Mouse (Mus musculus) midbrain, postnatal 0 days (tissue): Measurements from ENCODE around the gene Pdgfra. TPM values are rescaled to one million over a fixed set of nuclear protein-coding genes. Genes with fewer than 3 reads are reported as not detected.

Source experiments
- ATAC-seq: fragments of 200-750 bp; cut with Nextera tagmentation; 2 replicates; pipeline ENCODE4 v1.8.0; 2017; ENCODE audit warnings: moderate number of reproducible peaks, mild to moderate bottlenecking, moderate TSS enrichment, moderate library complexity; ENCODE audit not compliant: low FRiP score
- DNase-seq: peaks from one replicate; pipeline ENCODE4 v3.0.0-alpha.2; 2015; ENCODE audit warnings: low spot score
- H3K27ac ChIP-seq: fragments of 300-500 bp; sonication (generic); 2 replicates; pipeline ENCODE4 v1.5.1; 2014; ENCODE audit warnings: low read depth, mild to moderate bottlenecking, low read length, mixed read lengths
- H3K27me3 ChIP-seq: fragments of 300-500 bp; sonication (generic); 2 replicates; pipeline ENCODE4 v1.6.1; 2014; ENCODE audit warnings: low read length, control low read depth, mixed read lengths; ENCODE audit not compliant: insufficient read depth
- H3K36me3 ChIP-seq: fragments of 300-500 bp; sonication (generic); 2 replicates; pipeline ENCODE4 v1.6.1; 2014; ENCODE audit warnings: low read length, control low read depth, mixed read lengths; ENCODE audit not compliant: insufficient read depth
- H3K4me1 ChIP-seq: fragments of 300-500 bp; sonication (generic); 2 replicates; pipeline ENCODE4 v1.6.1; 2014; ENCODE audit warnings: mild to moderate bottlenecking, control low read depth, antibody characterized with exemption, low read length, mixed read lengths; ENCODE audit not compliant: insufficient read depth
- H3K4me2 ChIP-seq: fragments of 300-500 bp; sonication (generic); 2 replicates; pipeline ENCODE4 v1.6.1; 2014; ENCODE audit warnings: low read depth, mild to moderate bottlenecking, low read length, mixed read lengths; ENCODE audit not compliant: poor library complexity, severe bottlenecking
- H3K4me3 ChIP-seq: fragments of 300-500 bp; sonication (generic); 2 replicates; pipeline ENCODE4 v1.5.1; 2014; ENCODE audit warnings: low read depth, mild to moderate bottlenecking, low read length, moderate library complexity
- H3K9ac ChIP-seq: fragments of 300-500 bp; sonication (generic); replicated peaks from 2 replicates; pipeline ENCODE4 v1.6.1; 2014; ENCODE audit warnings: mild to moderate bottlenecking, low read length, moderate library complexity, mixed read lengths; ENCODE audit not compliant: poor library complexity, severe bottlenecking
- H3K9me3 ChIP-seq: fragments of 300-500 bp; sonication (generic); 2 replicates; pipeline ENCODE4 v1.6.1; 2016; ENCODE audit warnings: low read length, control low read depth
- CTCF ChIP-seq: IDR thresholded peaks from 2 replicates; pipeline ENCODE4 v1.5.1; 2016; ENCODE audit warnings: antibody characterized with exemption, mild to moderate bottlenecking
- WGBS: fragments of 180-500 bp; shearing (Covaris S2); extraction: QIAGEN DNeasy Blood & Tissue Kit; methylation state at CpG from one replicate; pipeline ENCODE4 v1.1.7; 2014; 5-methylcytosine and 5-hydroxymethylcytosine counted together
- polyA plus RNA-seq: library from polyadenylated mRNA; unstranded; fragments of >200 nt; fragmentation: Nextera tagmentation; extraction: Ambion mirVana; gene quantifications from 2 replicates; pipeline ENCODE4 v1.2.1, GENCODE M21; 2015
- total RNA-seq: library from RNA; depleted of rRNA; stranded (reverse); fragments of >200 nt; gene quantifications from 2 replicates; pipeline ENCODE4 v1.2.3, GENCODE M21; 2014

Gene Pdgfra
- total and polyA plus RNA-seq, 2 experiments from 2014 or later, result 16.7 to 58.8 TPM

DNA sequence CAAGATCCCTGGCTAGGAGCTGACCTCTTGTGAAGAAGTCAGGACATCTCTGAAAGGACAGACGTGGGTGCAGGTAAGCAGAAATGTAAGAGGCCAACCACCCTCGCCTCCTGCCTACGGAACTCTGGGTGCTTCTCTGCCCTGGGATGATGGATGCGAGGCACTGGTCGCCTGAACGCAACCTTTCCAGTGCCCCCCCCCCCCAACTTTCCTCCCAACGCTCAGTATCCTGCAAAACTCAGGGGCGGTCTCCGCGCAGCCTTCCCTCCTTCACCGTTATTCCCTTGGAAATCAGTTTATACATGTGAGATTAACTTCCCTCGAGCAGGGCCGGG is 1.5 kb downstream of the Pdgfra start:
- H3K4me2 ChIP-seq, result peak overlapping the region; percentile 13
- WGBS, result under 1% methylated on average over 13 of the region's 13 CpGs
- H3K9me3 ChIP-seq, result no peaks in the 10 kb centered on the region

DNA sequence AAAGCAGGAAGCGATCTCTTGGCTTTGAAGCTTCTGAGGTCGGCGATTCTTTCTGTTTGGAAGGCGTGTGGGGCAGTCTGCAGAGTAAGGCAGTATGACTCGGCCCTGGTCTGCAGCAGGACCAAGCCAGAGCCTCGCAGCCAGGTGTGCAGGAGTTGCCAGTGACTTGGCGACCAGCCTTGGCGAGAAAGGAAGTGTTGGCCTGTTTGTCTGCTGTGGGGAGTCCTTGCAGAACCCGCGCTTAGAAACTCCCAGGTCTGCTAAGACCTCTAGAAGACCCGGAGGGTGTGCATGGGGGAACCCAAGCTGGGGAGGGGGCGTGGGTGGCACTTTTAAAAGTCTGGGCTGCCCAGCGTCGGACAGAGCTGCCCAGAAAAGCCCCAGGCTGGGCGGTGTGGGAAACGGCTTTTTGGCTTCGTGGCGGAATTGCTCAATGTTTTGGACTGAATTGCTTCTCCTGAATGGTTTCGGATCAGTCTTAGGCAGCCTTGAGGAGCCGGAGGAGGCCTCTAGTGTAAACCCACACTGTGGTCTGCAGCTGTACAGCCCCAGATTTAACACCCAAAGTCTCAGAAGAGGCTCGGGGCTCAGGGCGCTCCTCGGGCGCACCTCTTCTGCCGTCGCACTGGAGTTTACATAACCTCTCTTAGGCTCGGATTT is 2.0 kb downstream of the Pdgfra start:
- H3K4me3 ChIP-seq, result peak overlapping the region; percentile 30
- peak overlapping the region; percentile 13; the same call in 1 of the 2 replicates for H3K4me2 ChIP-seq
- 2% methylated on average over 27 of the region's 27 CpGs for WGBS
- peaks cover 38% of the 10 kb centered on the region for H3K27me3 ChIP-seq
- peaks cover 3% of the 10 kb centered on the region; the same call in 1 of the 2 replicates for H3K4me1 ChIP-seq
- H3K9ac ChIP-seq, result peak overlapping the region; percentile 24; the same call in 1 of the 2 replicates
- peak overlapping the region; percentile 6; the same call in 1 of the 2 replicates for H3K27ac ChIP-seq
- H3K9me3 ChIP-seq, result no peaks in the 10 kb centered on the region
- H3K36me3 ChIP-seq, result no peaks in the 10 kb centered on the region
- ATAC-seq (no peak), DNase-seq (no peak)
- TF ChIP-seq CTCF, result no peak

More for the DNA sequence above, 1.5 kb downstream of the Pdgfra start:
- Histone ChIP-seq H3K4me1 (peaks cover 3% of the 10 kb centered on the region; the same call in 1 of the 2 replicates), H3K9ac (no peak overlapping the region; the same call in none of the 2 replicates), H3K27me3 (peaks cover 35% of the 10 kb centered on the region), H3K27ac (peak overlapping the region; percentile 6; the same call in 1 of the 2 replicates), H3K36me3 (no peaks in the 10 kb centered on the region), H3K4me3 (peak overlapping the region; percentile 30)
- DNase-seq (no peak), ATAC-seq (no peak)
- 0 out of 2 replicates have a peak, but pooled peaks have one; percentile 0 for TF ChIP-seq CTCF

DNA sequence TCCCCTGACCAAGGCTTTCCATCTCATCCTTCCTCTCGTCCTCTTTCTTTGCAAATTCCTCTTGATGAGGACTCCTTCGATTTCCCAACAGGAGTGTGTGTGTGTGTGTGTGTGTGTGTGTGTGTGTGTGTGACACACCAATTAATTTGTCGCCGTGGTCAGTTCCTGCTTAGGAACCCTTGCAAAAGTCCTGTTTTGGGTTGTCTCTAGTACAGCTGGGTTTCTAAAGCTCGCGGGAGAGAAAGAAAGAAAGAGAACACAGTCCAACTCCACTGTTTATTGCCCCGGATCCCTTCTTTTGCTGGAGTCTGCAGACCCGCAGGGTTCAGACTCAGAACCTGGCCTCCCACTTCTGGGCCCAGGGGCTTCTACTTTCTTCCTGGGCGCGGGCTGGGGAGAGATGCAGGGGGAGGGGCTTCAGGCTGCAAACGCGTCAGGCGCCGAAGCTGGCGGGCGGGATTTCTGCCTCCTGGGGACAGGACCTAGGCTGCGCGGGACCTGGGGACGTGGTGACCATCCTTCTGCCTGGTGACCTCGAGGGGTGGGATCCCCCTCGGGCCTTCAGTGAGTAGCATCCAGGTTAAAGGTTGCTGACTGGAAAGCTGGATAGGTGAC is 2.6 kb downstream of the Pdgfra start:
- Histone ChIP-seq H3K27ac (no peak overlapping the region), H3K4me3 (peak overlapping the region; percentile 30), H3K4me2 (no peak overlapping the region), H3K36me3 (no peaks in the 10 kb centered on the region), H3K4me1 (peaks cover 3% of the 10 kb centered on the region; the same call in 1 of the 2 replicates), H3K9ac (peak overlapping the region; percentile 24; the same call in 1 of the 2 replicates), H3K27me3 (peaks cover 34% of the 10 kb centered on the region), H3K9me3 (no peaks in the 10 kb centered on the region)
- TF ChIP-seq CTCF, result no peak
- DNase-seq, result no peak
- ATAC-seq, result no peak
- 1% methylated on average over 21 of the region's 21 CpGs for WGBS

DNA sequence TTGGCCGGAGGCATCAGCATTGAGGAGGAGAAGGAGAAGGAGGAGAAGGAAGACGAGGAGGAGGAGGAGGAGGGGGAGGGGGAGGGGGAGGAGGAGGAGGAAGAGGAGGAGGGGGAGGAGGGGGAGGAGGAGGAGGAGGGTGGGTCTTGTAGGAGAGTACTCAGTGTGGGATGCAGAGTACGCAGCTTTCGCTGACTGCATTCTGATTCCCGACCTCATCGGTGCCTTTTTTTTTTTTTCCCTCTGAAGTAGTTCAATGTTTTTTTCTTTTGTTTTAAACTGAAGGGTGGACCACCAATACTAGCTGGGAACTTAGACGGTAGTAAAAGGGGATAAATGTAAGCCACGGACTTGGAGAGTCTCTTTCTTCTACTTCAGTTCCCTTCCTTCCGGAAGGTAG is 3.2 kb downstream of the Pdgfra start:
- Histone ChIP-seq H3K27me3 (peaks cover 31% of the 10 kb centered on the region), H3K9me3 (no peaks in the 10 kb centered on the region), H3K27ac (no peak overlapping the region), H3K4me3 (peak overlapping the region; percentile 30), H3K4me2 (no peak overlapping the region), H3K36me3 (no peaks in the 10 kb centered on the region), H3K4me1 (peaks cover 3% of the 10 kb centered on the region; the same call in 1 of the 2 replicates), H3K9ac (no peak overlapping the region)
- ATAC-seq, result no peak
- WGBS, result 1% methylated on average over 7 of the region's 9 CpGs
- TF ChIP-seq CTCF, result no peak
- no peak for DNase-seq

DNA sequence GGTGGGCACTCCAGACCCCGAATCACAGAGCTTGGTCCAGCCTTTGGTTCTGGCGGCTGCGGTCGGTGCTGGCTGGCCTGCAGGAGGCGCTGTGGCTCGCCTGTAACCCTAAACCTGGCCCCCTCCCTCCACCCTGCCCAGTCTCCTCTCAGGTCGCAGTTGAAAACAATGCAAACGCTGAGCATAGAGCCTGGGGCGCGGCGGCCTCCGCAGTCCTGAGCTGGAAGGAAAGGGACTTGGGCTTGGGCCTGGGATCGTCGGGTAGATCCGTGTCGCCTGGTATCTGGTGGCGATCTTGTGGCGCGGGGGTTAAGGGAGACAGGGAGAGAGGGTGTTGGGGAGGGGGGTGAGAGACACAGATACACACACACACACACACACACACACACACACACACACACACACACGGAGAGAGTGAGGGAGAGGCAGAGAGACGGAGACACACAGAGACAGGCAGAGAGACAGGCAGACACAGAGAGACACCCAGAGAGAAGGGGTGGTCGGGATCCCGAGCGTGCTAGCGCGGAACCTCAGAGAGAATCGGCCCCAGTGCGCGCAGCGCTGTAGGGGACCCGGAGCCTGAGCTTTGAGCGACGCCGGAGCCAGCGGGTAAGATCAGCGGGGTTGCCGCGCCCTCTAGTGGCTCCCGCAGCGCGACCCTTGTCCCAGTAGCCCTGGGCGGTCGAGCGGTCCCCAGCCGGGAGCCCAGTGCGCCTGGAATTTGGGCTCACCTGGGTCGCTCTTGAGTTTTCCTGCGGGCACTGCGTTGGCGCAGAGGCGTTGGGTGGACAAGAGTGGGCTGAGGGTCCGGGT is 3.9 kb downstream of the Pdgfra start:
- WGBS, result under 1% methylated on average over 51 of the region's 52 CpGs
- H3K27me3 ChIP-seq, result peaks cover 31% of the 10 kb centered on the region
- peak overlapping the region; percentile 52 for H3K4me2 ChIP-seq
- peak; percentile 65 for DNase-seq
- peak; percentile 72 for TF ChIP-seq CTCF
- peak; percentile 80 for ATAC-seq
- peak overlapping the region; percentile 28 for H3K4me3 ChIP-seq
- peaks cover 3% of the 10 kb centered on the region; the same call in 1 of the 2 replicates for H3K4me1 ChIP-seq
- no peaks in the 10 kb centered on the region for H3K36me3 ChIP-seq
- no peak overlapping the region for H3K9ac ChIP-seq
- no peaks in the 10 kb centered on the region for H3K9me3 ChIP-seq
- H3K27ac ChIP-seq, result no peak overlapping the region
